Mouse (Mus musculus): ENCODE results near the gene Tbl2.

Gene Tbl2

GRCm38 (mm10) chr5:135187349-135188213 is 38.1 kb downstream of the Tbl2 start:
- DNase-seq = peak; percentile 53

GRCm38 (mm10) chr5:135188214-135188554 is 38.7 kb downstream of the Tbl2 start:
- no peak for DNase-seq

- DNase-seq = no peak
These were observed 40.0 kb downstream of the Tbl2 start for GRCm38 (mm10) chr5:135189281-135190022.

GRCm38 (mm10) chr5:135191620-135192019 is 42.2 kb downstream of the Tbl2 start:
- peak; percentile 79 for DNase-seq

- DNase-seq = no peak
These were observed 43.0 kb downstream of the Tbl2 start for GRCm38 (mm10) chr5:135192431-135192830.

GRCm38 (mm10) chr5:135196367-135196766 is 46.9 kb downstream of the Tbl2 start:
- DNase-seq = no peak

- no peak for DNase-seq
These were observed 53.3 kb downstream of the Tbl2 start for GRCm38 (mm10) chr5:135202763-135203162.

- no peak for DNase-seq
These were observed 58.7 kb downstream of the Tbl2 start for GRCm38 (mm10) chr5:135208197-135208596.

Measured in cerebellum, adult 8-10 months (tissue).